Mouse (Mus musculus) adrenal gland, postnatal 4 days (tissue): ENCODE results near the gene Zscan10. TPM values are rescaled to one million over a fixed set of nuclear protein-coding genes. Genes with fewer than 3 reads are reported as not detected.

Experiments
- DNase-seq, 2 experiments: peaks; one replicate each; pipeline ENCODE4 v3.0.0; 2021 to 2022; ENCODE audit warnings: low spot score in 2 of 2, mixed read lengths in 2 of 2
- total RNA-seq, 2 experiments: library from RNA; stranded (reverse); gene quantifications; 2 replicates each; pipeline ENCODE4 v1.2.3; 2021

Gene Zscan10
- total RNA-seq, 2 experiments from 2014 or later = not detected

DNA sequence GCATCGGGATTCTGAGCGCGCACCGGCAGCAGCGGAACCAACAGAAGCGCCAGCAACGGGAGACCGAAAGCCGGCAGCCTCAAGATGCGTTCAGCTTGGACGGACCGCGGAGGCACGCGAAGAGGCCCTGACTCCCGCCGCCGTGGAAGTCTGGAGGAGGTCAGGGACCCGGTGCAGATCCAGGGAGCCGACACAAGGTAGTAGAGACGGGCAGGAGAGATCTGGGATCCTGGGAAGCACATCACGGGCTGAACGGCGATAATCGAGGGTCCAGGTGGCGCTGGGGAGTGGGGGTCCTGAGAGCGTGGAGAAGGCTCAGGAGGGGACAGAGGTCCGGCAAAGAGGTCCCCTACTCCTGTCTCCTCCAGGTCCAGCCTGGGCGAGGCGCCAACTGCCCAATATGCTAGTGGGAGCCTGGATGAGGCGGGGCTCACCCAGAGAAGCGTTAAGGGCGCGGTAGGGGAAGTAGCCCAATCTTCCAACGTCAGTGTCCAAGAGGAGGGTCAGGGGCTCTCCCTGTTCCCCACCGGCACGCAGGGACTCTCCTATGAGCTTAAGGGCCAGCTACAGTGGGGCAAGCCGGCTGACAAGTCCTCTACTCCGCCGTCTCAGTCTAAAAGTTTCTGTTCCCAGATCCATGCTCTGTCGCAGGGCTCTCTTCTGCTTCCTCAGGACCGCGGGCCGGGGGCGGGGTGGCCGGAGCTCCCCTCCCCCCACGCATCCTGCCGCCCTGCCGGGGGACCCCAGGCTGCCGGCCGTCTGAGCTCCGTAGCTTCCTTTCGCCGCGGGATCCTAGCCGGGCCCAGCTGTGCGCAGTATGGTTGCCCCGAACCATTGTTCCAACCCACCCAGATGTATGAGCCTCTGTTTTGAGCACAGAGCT, 44.2 kb downstream of the Zscan10 start, which contains the start of gene Mmp25:
TSS of gene Mmp25 (minus strand) at position 665 of the 883 bp plus-strand sequence.
- DNase-seq = no peak

- DNase-seq = no peak
Measured at GRCm38 (mm10) chr17:23645894-23646293, 45.2 kb downstream of the Zscan10 start.

DNA sequence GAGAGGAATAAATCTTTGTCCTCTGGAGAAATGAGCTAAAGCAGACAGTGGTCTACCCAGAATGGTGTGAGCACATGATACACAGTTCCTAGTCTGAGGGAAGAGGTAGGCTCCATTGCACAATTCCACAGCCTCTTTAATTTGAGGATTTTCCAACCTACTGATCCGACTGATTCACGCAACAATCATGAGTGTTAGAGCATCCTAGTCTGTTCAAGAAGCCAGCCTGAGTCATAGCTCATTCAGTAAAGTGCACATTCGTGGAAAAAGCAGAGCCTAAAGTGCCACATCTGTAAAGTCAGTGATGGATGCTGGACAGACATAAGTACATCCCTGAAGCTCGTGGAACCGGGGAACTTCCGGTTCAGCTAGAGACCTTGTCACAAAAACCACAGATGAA, 50.7 kb downstream of the Zscan10 start:
- no peak for DNase-seq

- DNase-seq = no peak
Measured at GRCm38 (mm10) chr17:23653324-23653723, 52.7 kb downstream of the Zscan10 start.

GRCm38 (mm10) chr17:23654001-23654400, 53.3 kb downstream of the Zscan10 start:
- DNase-seq = no peak

GRCm38 (mm10) chr17:23654410-23654809, 53.8 kb downstream of the Zscan10 start:
- DNase-seq = no peak

DNA sequence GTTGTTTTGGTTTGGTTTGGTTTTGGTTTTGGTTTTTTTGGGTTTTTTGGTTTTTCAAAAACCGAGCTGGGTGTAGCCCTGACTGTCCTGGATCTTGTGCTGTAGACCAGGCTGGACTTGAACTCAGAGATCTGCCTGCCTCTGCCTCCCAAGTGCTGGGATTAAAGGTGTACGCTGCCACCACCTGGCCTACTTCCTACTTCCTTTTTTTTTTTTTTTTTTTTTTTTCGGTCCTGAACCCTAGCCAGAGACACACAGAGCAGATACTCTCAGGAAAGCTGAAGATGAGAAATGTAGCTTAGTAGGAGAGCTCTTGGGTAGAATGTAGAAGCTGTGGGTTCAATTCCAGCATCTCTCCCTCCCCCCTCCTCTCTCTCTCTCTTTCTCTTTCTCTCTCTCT, 57.8 kb downstream of the Zscan10 start:
- no peak for DNase-seq

- no peak for DNase-seq
Measured at GRCm38 (mm10) chr17:23660117-23660875, 59.6 kb downstream of the Zscan10 start, which contains the start of gene Bicdl2. TSS of gene Bicdl2 (plus strand) at chr17:23660506.

Other genes starting within 250 kb of the Zscan10 start
- not detected for gene Vmn2r116, start 216.3 kb upstream of the Zscan10 start, total RNA-seq
- gene Vmn2r117, start 121.2 kb upstream of the Zscan10 start, total RNA-seq = not detected
- 10 to 100 TPM in 1 of 2 experiments, 1 to 10 TPM in 1; 8.5 to 11.5 TPM for gene Zfp213, start 36.6 kb upstream of the Zscan10 start, total RNA-seq
- 10 to 100 TPM; 27.5 to 29.7 TPM for gene Zfp13, start 1.4 kb upstream of the Zscan10 start, total RNA-seq
- under 1 TPM; 0.56 to 0.90 TPM for gene Mmp25, start 44.4 kb downstream of the Zscan10 start, total RNA-seq
- under 1 TPM in 1 of 2 experiments, not detected in 1; 0.31 TPM for gene Bicdl2, start 59.6 kb downstream of the Zscan10 start, total RNA-seq
- 100 to 1,000 TPM; 132 to 134 TPM for gene Hcfc1r1, start 72.7 kb downstream of the Zscan10 start, total RNA-seq
- 10 to 100 TPM; 26.7 to 27.5 TPM for gene Thoc6, start 73.0 kb downstream of the Zscan10 start, total RNA-seq
- 10 to 100 TPM; 53.2 to 53.8 TPM for gene Tnfrsf12a, start 76.6 kb downstream of the Zscan10 start, total RNA-seq
- 10 to 100 TPM in 1 of 2 experiments, not detected in 1; 12.1 TPM for gene Cldn6, start 78.4 kb downstream of the Zscan10 start, total RNA-seq
- gene Cldn9, start 83.2 kb downstream of the Zscan10 start, total RNA-seq = 1 to 10 TPM in 1 of 2 experiments, not detected in 1; 2.4 TPM
- gene 1520401A03Rik, start 121.9 kb downstream of the Zscan10 start, total RNA-seq = 1 to 10 TPM in 1 of 2 experiments, under 1 TPM in 1; 0.99 to 1.3 TPM
- gene Pkmyt1, start 125.5 kb downstream of the Zscan10 start, total RNA-seq = 10 to 100 TPM; 20.0 to 22.4 TPM
- 10 to 100 TPM; 13.8 to 14.6 TPM for gene Paqr4, start 140.0 kb downstream of the Zscan10 start, total RNA-seq
- gene Kremen2, start 145.0 kb downstream of the Zscan10 start, total RNA-seq = under 1 TPM in 1 of 2 experiments, not detected in 1; 0.14 TPM
- gene Flywch1, start 170.7 kb downstream of the Zscan10 start, total RNA-seq = 10 to 100 TPM; 60.9 to 62.4 TPM
- 10 to 100 TPM; 14.0 to 14.4 TPM for gene Flywch2, start 185.2 kb downstream of the Zscan10 start, total RNA-seq
- gene Srrm2, start 189.7 kb downstream of the Zscan10 start, total RNA-seq = 100 to 1,000 TPM; 855 to 927 TPM
- gene Elob, start 228.3 kb downstream of the Zscan10 start, total RNA-seq = 100 to 1,000 TPM; 364 to 381 TPM
- not detected for gene Prss33, start 235.2 kb downstream of the Zscan10 start, total RNA-seq
- not detected for gene Prss32, start 243.0 kb downstream of the Zscan10 start, total RNA-seq
- gene Prss41, start 243.3 kb downstream of the Zscan10 start, total RNA-seq = 1 to 10 TPM; 1.6 to 1.9 TPM